Mouse (Mus musculus): ENCODE measurements at regions not wholly inside any gene's neighbourhood (a gene's known extent, or its start where the extent isn't known, plus 50 kb on each side); places are given as distances from the start of the nearest gene placed in this dataset.
A peak's percentile ranks its signal among the peaks of the same experiment; 100 is the strongest.

- Histone ChIP-seq H3K27me3 (ENCODE audit: low read depth, poor library complexity, severe bottlenecking) (no peaks in the 10 kb centered on the region), H3K9me3 (replicated peaks) (no peaks in the 10 kb centered on the region), H3K36me3 (no peaks in the 10 kb centered on the region), H3K4me3 (no peak overlapping the region), H3K4me1 (0 out of 2 replicates have a peak, but pooled peaks cover 2% of the 10 kb centered on the region), H3K27ac (no peak overlapping the region)
- DNase-seq (ENCODE audit: low spot score), result no peak
- 85% methylated on average over 1 of the region's 1 CpGs for WGBS
Observed at GRCm38 (mm10) chr12:9212211-9212610, 182.4 kb downstream of the Ttc32 start.

DNA sequence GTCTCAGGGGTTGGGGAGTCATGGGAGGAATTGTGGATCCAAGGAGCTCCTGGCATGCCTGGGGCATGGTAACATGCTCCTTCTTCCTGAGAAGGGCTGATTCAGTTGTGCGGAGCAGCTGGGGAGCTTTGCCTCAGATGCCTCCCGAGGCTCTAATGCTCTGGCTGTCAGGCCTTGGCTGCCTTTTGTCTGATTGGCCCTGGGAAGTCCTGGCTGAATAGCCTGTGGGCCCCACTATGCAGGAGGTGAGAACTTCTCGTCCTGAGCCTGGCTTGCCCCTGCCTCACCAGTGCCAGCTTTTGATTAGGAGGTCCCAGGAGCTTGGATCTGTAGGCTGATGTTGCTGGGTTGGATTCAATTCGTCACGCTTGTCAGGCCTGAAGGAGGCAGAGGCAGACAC is 195.2 kb downstream of the Ttc32 start:
- no peaks in the 10 kb centered on the region for H3K4me1 ChIP-seq
- no peak overlapping the region for H3K4me3 ChIP-seq
- H3K9me3 ChIP-seq (replicated peaks), result no peaks in the 10 kb centered on the region
- no peak for DNase-seq (ENCODE audit: low spot score)
- H3K36me3 ChIP-seq, result no peaks in the 10 kb centered on the region
- no peaks in the 10 kb centered on the region for H3K27me3 ChIP-seq (ENCODE audit: low read depth, poor library complexity, severe bottlenecking)
- WGBS, result 48% methylated on average over 5 of the region's 5 CpGs
- no peak overlapping the region for H3K27ac ChIP-seq

DNA sequence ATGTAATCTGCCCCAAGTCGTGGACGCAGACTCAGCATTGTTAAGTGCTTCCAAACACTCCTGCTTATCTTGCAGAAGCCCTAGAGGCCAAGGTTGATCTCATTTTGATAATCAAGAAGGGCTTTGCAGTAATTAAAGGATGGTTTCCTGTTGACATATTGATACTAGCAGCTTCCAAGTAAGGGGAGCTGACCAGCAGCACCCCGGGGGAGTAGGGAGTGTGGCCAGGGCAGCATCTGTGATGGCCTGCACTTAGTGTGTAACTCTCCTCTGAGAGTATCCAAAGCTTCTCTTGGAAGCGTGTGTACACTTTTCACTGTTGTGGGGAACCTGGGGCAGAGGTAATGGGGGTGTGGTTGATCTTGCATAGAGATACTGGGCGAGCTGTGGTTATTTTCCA is 198.1 kb downstream of the Ttc32 start:
- Histone ChIP-seq H3K27ac (no peak overlapping the region), H3K9me3 (replicated peaks) (no peaks in the 10 kb centered on the region), H3K27me3 (ENCODE audit: low read depth, poor library complexity, severe bottlenecking) (no peaks in the 10 kb centered on the region), H3K4me3 (no peak overlapping the region), H3K36me3 (no peaks in the 10 kb centered on the region), H3K4me1 (no peaks in the 10 kb centered on the region)
- 90% methylated on average over 5 of the region's 5 CpGs for WGBS
- DNase-seq (ENCODE audit: low spot score), result no peak

GRCm38 (mm10) chr12:9228486-9228885 is 198.7 kb downstream of the Ttc32 start:
- DNase-seq (ENCODE audit: low spot score), result no peak
- WGBS, result 83% methylated on average over 2 of the region's 2 CpGs
- H3K36me3 ChIP-seq, result no peaks in the 10 kb centered on the region
- H3K4me3 ChIP-seq, result no peak overlapping the region
- no peaks in the 10 kb centered on the region for H3K4me1 ChIP-seq
- no peaks in the 10 kb centered on the region for H3K9me3 ChIP-seq (replicated peaks)
- H3K27ac ChIP-seq, result no peak overlapping the region
- H3K27me3 ChIP-seq (ENCODE audit: low read depth, poor library complexity, severe bottlenecking), result no peaks in the 10 kb centered on the region

GRCm38 (mm10) chr12:9229981-9230380 is 200.2 kb downstream of the Ttc32 start:
- H3K27me3 ChIP-seq (ENCODE audit: low read depth, poor library complexity, severe bottlenecking), result no peaks in the 10 kb centered on the region
- H3K36me3 ChIP-seq, result no peaks in the 10 kb centered on the region
- DNase-seq (ENCODE audit: low spot score), result no peak
- no peak overlapping the region for H3K27ac ChIP-seq
- H3K4me3 ChIP-seq, result no peak overlapping the region
- 77% methylated on average over 4 of the region's 4 CpGs for WGBS
- no peaks in the 10 kb centered on the region for H3K4me1 ChIP-seq
- no peaks in the 10 kb centered on the region for H3K9me3 ChIP-seq (replicated peaks)

DNA sequence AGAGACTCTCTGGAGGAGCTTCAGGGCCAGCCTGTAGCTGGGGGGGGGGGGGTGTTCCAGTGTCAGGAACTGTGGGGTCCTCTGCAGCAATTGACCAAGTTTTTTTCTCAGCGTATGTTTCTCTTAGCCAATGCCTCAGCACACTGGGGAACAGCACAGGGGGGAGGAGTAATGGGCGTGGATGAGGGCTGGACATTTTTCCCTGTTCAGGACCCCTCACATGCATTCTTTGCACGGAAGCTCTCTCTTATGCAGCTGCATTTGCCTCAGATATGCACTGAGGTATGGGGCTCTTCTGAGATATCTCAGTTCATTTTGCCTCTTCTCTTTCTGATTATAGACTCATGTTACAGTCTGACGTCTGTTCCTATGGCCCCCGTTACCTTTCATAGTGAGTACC is 200.8 kb downstream of the Ttc32 start:
- WGBS, result 72% methylated on average over 5 of the region's 5 CpGs
- Histone ChIP-seq H3K27ac (no peak overlapping the region), H3K36me3 (no peaks in the 10 kb centered on the region), H3K4me3 (no peak overlapping the region), H3K9me3 (replicated peaks) (no peaks in the 10 kb centered on the region), H3K27me3 (ENCODE audit: low read depth, poor library complexity, severe bottlenecking) (peaks cover under 1% of the 10 kb centered on the region; the same call in 1 of the 2 replicates), H3K4me1 (no peaks in the 10 kb centered on the region)
- DNase-seq (ENCODE audit: low spot score), result no peak

DNA sequence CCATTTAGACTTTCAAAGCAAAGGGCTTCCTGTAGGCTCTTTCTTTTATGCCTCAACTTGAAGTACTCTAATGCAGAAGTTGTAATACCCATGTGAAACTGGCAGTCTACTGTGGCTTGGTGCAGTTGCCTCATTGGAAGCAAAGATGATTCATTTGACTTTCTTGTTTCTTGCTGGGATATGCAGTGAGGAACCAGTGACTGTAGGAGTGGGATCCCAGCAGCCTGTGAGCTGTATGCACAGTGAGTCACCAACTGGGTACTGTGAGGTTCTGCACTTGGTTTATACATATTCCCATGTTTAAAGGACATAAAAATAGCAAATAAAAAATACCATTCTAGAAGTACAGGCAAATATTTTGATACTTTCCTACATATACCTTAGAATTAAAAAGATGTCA is 202.6 kb downstream of the Ttc32 start:
- no peak overlapping the region for H3K4me3 ChIP-seq
- H3K4me1 ChIP-seq, result peaks cover under 1% of the 10 kb centered on the region
- H3K27me3 ChIP-seq (ENCODE audit: low read depth, poor library complexity, severe bottlenecking), result peaks cover 7% of the 10 kb centered on the region; the same call in 1 of the 2 replicates
- no peaks in the 10 kb centered on the region for H3K9me3 ChIP-seq (replicated peaks)
- no peak overlapping the region for H3K27ac ChIP-seq
- no peaks in the 10 kb centered on the region for H3K36me3 ChIP-seq
- DNase-seq (ENCODE audit: low spot score), result no peak

- Histone ChIP-seq H3K27me3 (ENCODE audit: low read depth, poor library complexity, severe bottlenecking) (peaks cover 12% of the 10 kb centered on the region; the same call in 1 of the 2 replicates), H3K27ac (no peak overlapping the region), H3K36me3 (no peaks in the 10 kb centered on the region), H3K4me3 (no peak overlapping the region), H3K4me1 (peaks cover 7% of the 10 kb centered on the region), H3K9me3 (replicated peaks) (no peaks in the 10 kb centered on the region)
- no peak for DNase-seq (ENCODE audit: low spot score)
- WGBS, result 91% methylated on average over 4 of the region's 4 CpGs
Observed at GRCm38 (mm10) chr12:9235866-9236265, 206.1 kb downstream of the Ttc32 start.

- 45% methylated on average over 6 of the region's 6 CpGs for whole genome bisulfite sequencing
- no peak overlapping the region for H3K4me3 ChIP-seq
- H3K27ac ChIP-seq, result no peak overlapping the region
- no peaks in the 10 kb centered on the region for H3K36me3 ChIP-seq
- peaks cover 7% of the 10 kb centered on the region for H3K4me1 ChIP-seq
- no peaks in the 10 kb centered on the region for H3K9me3 ChIP-seq (replicated peaks)
- peak; percentile 49 for DNase-seq (ENCODE audit: low spot score)
- H3K27me3 ChIP-seq (ENCODE audit: low read depth, poor library complexity, severe bottlenecking), result peaks cover 12% of the 10 kb centered on the region; the same call in 1 of the 2 replicates
Observed at GRCm38 (mm10) chr12:9237538-9237937, 207.7 kb downstream of the Ttc32 start.

DNA sequence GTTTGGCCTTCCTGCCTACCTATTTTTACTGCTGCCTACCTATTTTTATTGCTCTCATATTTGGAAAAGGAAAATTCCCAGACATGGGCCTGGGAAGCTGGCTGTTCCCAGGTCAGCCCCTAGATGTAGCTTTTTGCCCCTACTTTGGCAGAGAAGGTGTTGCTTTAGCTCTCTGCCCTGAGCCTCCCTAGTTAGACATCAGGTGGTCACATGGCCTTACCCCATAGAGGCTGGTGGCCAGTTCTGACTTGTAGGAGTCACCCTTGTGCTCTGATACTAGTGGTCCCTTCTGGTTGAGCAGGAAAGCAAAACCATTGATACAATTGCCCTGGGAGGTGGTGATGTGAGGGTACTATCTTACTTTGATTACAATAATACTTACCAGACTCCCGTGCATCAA is 208.2 kb downstream of the Ttc32 start:
- no peak for DNase-seq (ENCODE audit: low spot score)
- Histone ChIP-seq H3K4me1 (peaks cover 7% of the 10 kb centered on the region), H3K9me3 (replicated peaks) (no peaks in the 10 kb centered on the region), H3K27ac (no peak overlapping the region), H3K36me3 (no peaks in the 10 kb centered on the region), H3K4me3 (no peak overlapping the region), H3K27me3 (ENCODE audit: low read depth, poor library complexity, severe bottlenecking) (peaks cover 12% of the 10 kb centered on the region; the same call in 1 of the 2 replicates)
- 76% methylated on average over 1 of the region's 1 CpGs for WGBS

DNA sequence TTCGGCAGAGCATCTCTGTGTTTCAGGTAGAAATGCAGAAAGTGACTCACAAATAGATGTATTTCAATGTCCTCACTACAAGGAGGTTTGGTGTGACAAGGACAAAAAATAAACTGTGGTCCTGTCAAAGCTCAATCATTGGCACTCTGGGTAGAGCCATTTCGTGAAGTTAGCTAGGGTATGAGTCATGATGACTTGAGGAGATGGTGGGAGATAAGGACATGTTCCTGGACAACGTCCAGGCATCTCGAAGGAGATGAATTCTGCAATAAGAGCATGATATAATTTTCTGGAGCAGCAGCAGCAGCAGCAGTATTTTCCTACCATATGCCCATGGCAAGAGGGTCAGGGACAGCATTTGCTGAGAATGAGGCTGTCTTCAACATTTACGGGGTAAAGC is 217.7 kb downstream of the Ttc32 start:
- 75% methylated on average over 5 of the region's 5 CpGs for WGBS
- DNase-seq (ENCODE audit: low spot score), result no peak
- no peak overlapping the region for H3K27ac ChIP-seq

GRCm38 (mm10) chr12:9251772-9252171 is 222.0 kb downstream of the Ttc32 start:
- peaks cover 46% of the 10 kb centered on the region for H3K27me3 ChIP-seq (ENCODE audit: low read depth, poor library complexity, severe bottlenecking)
- WGBS, result 40% methylated on average over 5 of the region's 5 CpGs
- peak; percentile 68 for DNase-seq (ENCODE audit: low spot score)
- no peak overlapping the region for H3K4me3 ChIP-seq
- H3K4me1 ChIP-seq, result peaks cover 17% of the 10 kb centered on the region
- no peaks in the 10 kb centered on the region for H3K9me3 ChIP-seq (replicated peaks)
- no peaks in the 10 kb centered on the region for H3K36me3 ChIP-seq
- no peak overlapping the region for H3K27ac ChIP-seq

More for the DNA sequence above, 217.7 kb downstream of the Ttc32 start:
- Histone ChIP-seq H3K9me3 (replicated peaks) (no peaks in the 10 kb centered on the region), H3K27me3 (ENCODE audit: low read depth, poor library complexity, severe bottlenecking) (peaks cover 6% of the 10 kb centered on the region), H3K36me3 (no peaks in the 10 kb centered on the region), H3K4me1 (0 out of 2 replicates have a peak, but pooled peaks cover 3% of the 10 kb centered on the region), H3K4me3 (no peak overlapping the region)

- no peaks in the 10 kb centered on the region for H3K36me3 ChIP-seq
- DNase-seq (ENCODE audit: low spot score), result peak; percentile 34
- no peaks in the 10 kb centered on the region for H3K9me3 ChIP-seq (replicated peaks)
- peaks cover 25% of the 10 kb centered on the region for H3K4me1 ChIP-seq
- H3K4me3 ChIP-seq, result no peak overlapping the region
- WGBS, result 5% methylated on average over 19 of the region's 19 CpGs
- no peak overlapping the region; the same call in 1 of the 2 replicates for H3K27ac ChIP-seq
- peaks cover 53% of the 10 kb centered on the region for H3K27me3 ChIP-seq (ENCODE audit: low read depth, poor library complexity, severe bottlenecking)
Observed at GRCm38 (mm10) chr12:9253306-9254074, 223.7 kb downstream of the Ttc32 start.

Data from limb, embryonic 10.5 days (tissue).